Mouse (Mus musculus) lung, adult 18-20 months (tissue): Measurements from ENCODE around the gene Pgk2.
"Not testable (repeated sequence)": the region's sequence is repeated elsewhere in the genome, so short reads cannot be mapped to it uniquely, and the experiment has no call there.

Source experiments
- DNase-seq, 2 experiments: peaks; one replicate each; pipeline ENCODE4 v3.0.0; 2022; ENCODE audit warnings: mixed read lengths in 2 of 2

Gene Pgk2

DNA sequence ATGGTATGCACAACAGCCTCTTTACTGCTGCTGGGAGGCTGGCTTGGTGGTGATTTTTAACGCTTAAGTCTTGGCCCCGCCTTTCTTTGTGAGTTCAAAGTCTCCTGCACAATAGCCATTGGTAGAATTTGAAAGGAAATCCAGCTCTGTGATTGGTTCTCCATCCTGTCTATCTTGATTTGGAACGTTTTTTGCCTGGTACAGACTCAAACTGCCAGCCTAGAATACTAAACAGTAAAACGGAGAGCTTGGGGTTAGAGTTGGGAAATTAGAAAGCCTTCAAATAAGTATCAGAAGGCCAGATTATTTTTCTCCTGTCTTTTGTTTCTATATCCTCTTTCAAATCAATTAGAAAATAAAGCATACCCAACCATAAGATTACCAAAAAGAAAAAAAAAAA is at the start of gene Pgk2:
Pgk2 (minus strand) TSS at position 101 of the 400 bp plus-strand sequence.
- no peak for DNase-seq

DNA sequence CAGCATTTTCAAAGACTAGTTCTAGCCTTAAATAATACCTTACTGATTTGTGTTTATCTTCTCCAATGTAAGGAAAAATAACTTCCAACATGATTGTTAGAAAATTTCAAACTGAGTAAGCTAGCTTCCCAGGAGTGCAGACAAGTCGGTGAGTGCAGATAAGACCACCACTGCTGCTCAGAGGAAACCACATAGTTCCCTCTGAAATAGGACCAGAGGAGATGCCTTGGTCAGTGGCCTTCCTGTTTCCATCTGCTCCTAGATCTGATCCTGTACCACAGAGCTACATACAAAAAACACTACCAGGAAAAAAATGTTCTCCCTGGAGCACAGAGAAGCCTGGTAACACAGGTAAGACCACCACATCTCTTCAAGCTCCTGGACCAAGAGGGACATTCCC is 44.0 kb upstream of the Pgk2 start:
- DNase-seq = no peak

- DNase-seq = no peak
Observed at GRCm38 (mm10) chr17:40242135-40242534, 33.7 kb upstream of the Pgk2 start, which contains the start of gene Crisp3. Gene Crisp3 (minus strand): TSS chr17:40242288.

GRCm38 (mm10) chr17:40201803-40202202 is 6.6 kb downstream of the Pgk2 start:
- not testable (repeated sequence) for DNase-seq

GRCm38 (mm10) chr17:40190192-40190591 is 18.2 kb downstream of the Pgk2 start:
- DNase-seq = not testable (repeated sequence)

GRCm38 (mm10) chr17:40157729-40158359 is 50.6 kb downstream of the Pgk2 start:
- not testable (repeated sequence) for DNase-seq
